Mouse (Mus musculus) olfactory bulb, adult 2 months (tissue): ENCODE data around the gene 4930563M21Rik. TPM values are rescaled to one million over a fixed set of nuclear protein-coding genes. Genes with fewer than 3 reads are reported as not detected.

Experiments
- H3K27ac ChIP-seq: fragments of 200-500 bp; 2 replicates; pipeline ENCODE4 v1.5.1; 2012; ENCODE audit warnings: low read depth, low read length; ENCODE audit not compliant: insufficient read depth
- H3K4me1 ChIP-seq: fragments of 200-500 bp; 2 replicates; pipeline ENCODE4 v1.6.1; 2012; ENCODE audit warnings: low read length; ENCODE audit not compliant: control insufficient read depth, insufficient read depth
- H3K4me3 ChIP-seq: fragments of 200-500 bp; 2 replicates; pipeline ENCODE4 v1.5.1; 2012; ENCODE audit warnings: mild to moderate bottlenecking, low read depth, low read length, moderate library complexity; ENCODE audit not compliant: insufficient read depth
- CTCF ChIP-seq: fragments of 200-500 bp; IDR thresholded peaks from 2 replicates; pipeline ENCODE4 v1.5.1; 2012; ENCODE audit warnings: low read depth, mild to moderate bottlenecking, low read length, moderate library complexity; ENCODE audit not compliant: insufficient read depth
- POLR2A ChIP-seq: fragments of 200-500 bp; IDR thresholded peaks from 2 replicates; pipeline ENCODE4 v1.6.1; 2012; ENCODE audit warnings: mild to moderate bottlenecking, low read depth, low read length, moderate library complexity; ENCODE audit not compliant: insufficient read depth
- WGBS: fragments of 180-500 bp; shearing (Covaris S2); methylation state at CpG from one replicate; pipeline ENCODE4 v1.1.7; 2018; 5-methylcytosine and 5-hydroxymethylcytosine counted together
- polyA plus RNA-seq: library from polyadenylated mRNA; stranded (reverse); fragments of >200 nt; gene quantifications from 2 replicates; pipeline ENCODE4 v1.2.4, GENCODE M21; 2012; ENCODE audit warnings: low replicate concordance; ENCODE audit not compliant: missing spikeins, insufficient read depth, insufficient read length

Gene 4930563M21Rik
- polyA plus RNA-seq, 1 experiment: not detected

GRCm38 (mm10) chr9:55946819-55947218, 63.5 kb downstream of the 4930563M21Rik start:
- Histone ChIP-seq H3K4me1 (no peaks in the 10 kb centered on the region), H3K27ac (no peak overlapping the region), H3K4me3 (no peak overlapping the region)
- TF ChIP-seq CTCF: no peak
- no peak for TF ChIP-seq POLR2A
- 21% methylated on average over 1 of the region's 1 CpGs for WGBS

GRCm38 (mm10) chr9:55941356-55941755, 69.0 kb downstream of the 4930563M21Rik start:
- Histone ChIP-seq H3K27ac (no peak overlapping the region), H3K4me1 (peaks cover 2% of the 10 kb centered on the region; the same call in 1 of the 2 replicates)
- TF ChIP-seq CTCF: no peak
- no peak for TF ChIP-seq POLR2A

GRCm38 (mm10) chr9:55938618-55938985, 71.7 kb downstream of the 4930563M21Rik start:
- TF ChIP-seq CTCF: no peak
- TF ChIP-seq POLR2A: no peak
- Histone ChIP-seq H3K4me1 (peaks cover 2% of the 10 kb centered on the region; the same call in 1 of the 2 replicates), H3K27ac (no peak overlapping the region), H3K4me3 (no peak overlapping the region)
- 44% methylated on average over 6 of the region's 6 CpGs for WGBS

More at GRCm38 (mm10) chr9:55941356-55941755, 69.0 kb downstream of the 4930563M21Rik start:
- H3K4me3 ChIP-seq: no peak overlapping the region

- Histone ChIP-seq H3K27ac (no peak within 1 kb of the TSS), H3K4me1 (peaks cover 2% of the 10 kb centered on the region; the same call in 1 of the 2 replicates), H3K4me3 (peak within 1 kb of the TSS; percentile 59)
- TF ChIP-seq CTCF: peak; percentile 15; the same call in 1 of the 2 replicates
- no peak for TF ChIP-seq POLR2A
- under 1% methylated on average over 60 of the region's 60 CpGs for WGBS
Measured at GRCm38 (mm10) chr9:55937664-55938617, 72.4 kb downstream of the 4930563M21Rik start, which contains the start of gene Scaper. Gene Scaper (minus strand): TSS chr9:55938119.

- TF ChIP-seq POLR2A: no peak
- no peak for TF ChIP-seq CTCF
- H3K4me1 ChIP-seq: peaks cover 2% of the 10 kb centered on the region; the same call in 1 of the 2 replicates
- H3K27ac ChIP-seq: no peak overlapping the region
- WGBS: 25% methylated on average over 5 of the region's 5 CpGs
- H3K4me3 ChIP-seq: peak overlapping the region; percentile 59
Measured at GRCm38 (mm10) chr9:55937224-55937663, 73.1 kb downstream of the 4930563M21Rik start.

- Histone ChIP-seq H3K4me3 (no peak overlapping the region), H3K4me1 (peaks cover 2% of the 10 kb centered on the region; the same call in 1 of the 2 replicates), H3K27ac (no peak overlapping the region)
- 68% methylated on average over 1 of the region's 1 CpGs for WGBS
- no peak for TF ChIP-seq CTCF
- TF ChIP-seq POLR2A: no peak
Measured at GRCm38 (mm10) chr9:55932482-55932881, 77.9 kb downstream of the 4930563M21Rik start.

- TF ChIP-seq POLR2A: no peak
- no peak for TF ChIP-seq CTCF
Measured at GRCm38 (mm10) chr9:55918579-55918978, 91.8 kb downstream of the 4930563M21Rik start.

GRCm38 (mm10) chr9:55916751-55917150, 93.6 kb downstream of the 4930563M21Rik start:
- Histone ChIP-seq H3K27ac (no peak overlapping the region), H3K4me3 (no peak overlapping the region), H3K4me1 (no peaks in the 10 kb centered on the region)
- no peak for TF ChIP-seq POLR2A
- no peak for TF ChIP-seq CTCF

More at GRCm38 (mm10) chr9:55918579-55918978, 91.8 kb downstream of the 4930563M21Rik start:
- no peak overlapping the region for H3K27ac ChIP-seq
- 66% methylated on average over 3 of the region's 3 CpGs for WGBS
- no peak overlapping the region for H3K4me3 ChIP-seq
- no peaks in the 10 kb centered on the region for H3K4me1 ChIP-seq

Other genes with a start within 250 kb of the 4930563M21Rik start
- not detected in 2 replicates for gene Scaper, start 72.4 kb downstream of the 4930563M21Rik start, polyA plus RNA-seq
- not detected in 2 replicates for gene Rcn2, start 31.3 kb upstream of the 4930563M21Rik start, polyA plus RNA-seq
- gene Pstpip1, start 79.4 kb upstream of the 4930563M21Rik start, polyA plus RNA-seq: not detected in 2 replicates
- not detected in 2 replicates for gene Tspan3, start 154.9 kb upstream of the 4930563M21Rik start, polyA plus RNA-seq